Mouse (Mus musculus): Measurements from ENCODE around the gene Cyp2w1. TPM values are rescaled to one million over a fixed set of nuclear protein-coding genes. Genes with fewer than 3 reads are reported as not detected.
A peak's percentile ranks its signal among the peaks of the same experiment; 100 is the strongest.

Cyp2w1 gene
- polyA plus RNA-seq, 1 experiment = not detected

- no peak overlapping the region for H3K27ac ChIP-seq (ENCODE audit: insufficient read depth, low read length)
Observed at GRCm38 (mm10) chr5:139351628-139352027, 789 bp upstream of the Cyp2w1 start.

GRCm38 (mm10) chr5:139353496-139353895, 1.1 kb downstream of the Cyp2w1 start:
- H3K27ac ChIP-seq (ENCODE audit: insufficient read depth, low read length) = no peak overlapping the region
- no peaks in the 10 kb centered on the region for H3K4me1 ChIP-seq (ENCODE audit: control insufficient read depth, insufficient read depth, low read length)
- H3K27me3 ChIP-seq (ENCODE audit: control insufficient read depth, insufficient read depth, low read length, poor library complexity, severe bottlenecking) = no peaks in the 10 kb centered on the region
- no peak overlapping the region for H3K4me3 ChIP-seq (ENCODE audit: low read depth, low read length)
- no peak overlapping the region for H3K9ac ChIP-seq (ENCODE audit: low read depth, poor library complexity, severe bottlenecking)
- H3K36me3 ChIP-seq (ENCODE audit: control insufficient read depth, insufficient read depth, low read length, poor library complexity, severe bottlenecking) = no peaks in the 10 kb centered on the region
- H3K9me3 ChIP-seq (replicated peaks; ENCODE audit: control insufficient read depth, insufficient read depth, low read length, poor library complexity, severe bottlenecking) = no peaks in the 10 kb centered on the region
- TF ChIP-seq POLR2A (IDR thresholded peaks at IDR 0.05; ENCODE audit: insufficient read depth, low read length) = no peak
- TF ChIP-seq EP300 (IDR thresholded peaks at IDR 0.05; ENCODE audit: insufficient read depth, low read depth, low read length) = no peak
- TF ChIP-seq CTCF (IDR thresholded peaks at IDR 0.05; ENCODE audit: low read depth, low read length) = peak; percentile 31

More at GRCm38 (mm10) chr5:139351628-139352027, 789 bp upstream of the Cyp2w1 start:
- H3K9me3 ChIP-seq (replicated peaks; ENCODE audit: control insufficient read depth, insufficient read depth, low read length, poor library complexity, severe bottlenecking) = no peaks in the 10 kb centered on the region
- H3K36me3 ChIP-seq (ENCODE audit: control insufficient read depth, insufficient read depth, low read length, poor library complexity, severe bottlenecking) = no peaks in the 10 kb centered on the region
- no peak overlapping the region for H3K9ac ChIP-seq (ENCODE audit: low read depth, poor library complexity, severe bottlenecking)
- no peaks in the 10 kb centered on the region for H3K27me3 ChIP-seq (ENCODE audit: control insufficient read depth, insufficient read depth, low read length, poor library complexity, severe bottlenecking)
- no peaks in the 10 kb centered on the region for H3K4me1 ChIP-seq (ENCODE audit: control insufficient read depth, insufficient read depth, low read length)
- H3K4me3 ChIP-seq (ENCODE audit: low read depth, low read length) = no peak overlapping the region
- TF ChIP-seq POLR2A (IDR thresholded peaks at IDR 0.05; ENCODE audit: insufficient read depth, low read length) = no peak
- TF ChIP-seq CTCF (IDR thresholded peaks at IDR 0.05; ENCODE audit: low read depth, low read length) = no peak
- no peak for TF ChIP-seq EP300 (IDR thresholded peaks at IDR 0.05; ENCODE audit: insufficient read depth, low read depth, low read length)

GRCm38 (mm10) chr5:139353946-139354345, 1.5 kb downstream of the Cyp2w1 start:
- Histone ChIP-seq H3K27ac (ENCODE audit: insufficient read depth, low read length) (no peak overlapping the region), H3K9ac (ENCODE audit: low read depth, poor library complexity, severe bottlenecking) (no peak overlapping the region), H3K4me1 (ENCODE audit: control insufficient read depth, insufficient read depth, low read length) (no peaks in the 10 kb centered on the region), H3K36me3 (ENCODE audit: control insufficient read depth, insufficient read depth, low read length, poor library complexity, severe bottlenecking) (no peaks in the 10 kb centered on the region), H3K9me3 (replicated peaks; ENCODE audit: control insufficient read depth, insufficient read depth, low read length, poor library complexity, severe bottlenecking) (no peaks in the 10 kb centered on the region), H3K4me3 (ENCODE audit: low read depth, low read length) (no peak overlapping the region), H3K27me3 (ENCODE audit: control insufficient read depth, insufficient read depth, low read length, poor library complexity, severe bottlenecking) (no peaks in the 10 kb centered on the region)
- no peak for TF ChIP-seq EP300 (IDR thresholded peaks at IDR 0.05; ENCODE audit: insufficient read depth, low read depth, low read length)

- Histone ChIP-seq H3K27ac (ENCODE audit: insufficient read depth, low read length) (no peak overlapping the region), H3K27me3 (ENCODE audit: control insufficient read depth, insufficient read depth, low read length, poor library complexity, severe bottlenecking) (no peaks in the 10 kb centered on the region), H3K9ac (ENCODE audit: low read depth, poor library complexity, severe bottlenecking) (no peak overlapping the region), H3K4me3 (ENCODE audit: low read depth, low read length) (peak overlapping the region; percentile 34), H3K36me3 (ENCODE audit: control insufficient read depth, insufficient read depth, low read length, poor library complexity, severe bottlenecking) (no peaks in the 10 kb centered on the region), H3K9me3 (replicated peaks; ENCODE audit: control insufficient read depth, insufficient read depth, low read length, poor library complexity, severe bottlenecking) (no peaks in the 10 kb centered on the region), H3K4me1 (ENCODE audit: control insufficient read depth, insufficient read depth, low read length) (no peaks in the 10 kb centered on the region)
- TF ChIP-seq EP300 (IDR thresholded peaks at IDR 0.05; ENCODE audit: insufficient read depth, low read depth, low read length) (0 out of 2 replicates have a peak, but pooled peaks have one; percentile 23), CTCF (IDR thresholded peaks at IDR 0.05; ENCODE audit: low read depth, low read length) (peak; percentile 99), POLR2A (IDR thresholded peaks at IDR 0.05; ENCODE audit: insufficient read depth, low read length) (no peak)
Observed at GRCm38 (mm10) chr5:139355235-139355772, 2.9 kb downstream of the Cyp2w1 start.

- H3K4me3 ChIP-seq (ENCODE audit: low read depth, low read length) = no peak overlapping the region
Observed at GRCm38 (mm10) chr5:139358653-139359052, 6.2 kb downstream of the Cyp2w1 start.

GRCm38 (mm10) chr5:139359244-139359643, 6.8 kb downstream of the Cyp2w1 start:
- Histone ChIP-seq H3K27me3 (ENCODE audit: control insufficient read depth, insufficient read depth, low read length, poor library complexity, severe bottlenecking) (no peaks in the 10 kb centered on the region), H3K36me3 (ENCODE audit: control insufficient read depth, insufficient read depth, low read length, poor library complexity, severe bottlenecking) (no peaks in the 10 kb centered on the region), H3K4me3 (ENCODE audit: low read depth, low read length) (no peak overlapping the region), H3K9ac (ENCODE audit: low read depth, poor library complexity, severe bottlenecking) (no peak overlapping the region), H3K27ac (ENCODE audit: insufficient read depth, low read length) (no peak overlapping the region), H3K4me1 (ENCODE audit: control insufficient read depth, insufficient read depth, low read length) (no peaks in the 10 kb centered on the region), H3K9me3 (replicated peaks; ENCODE audit: control insufficient read depth, insufficient read depth, low read length, poor library complexity, severe bottlenecking) (no peaks in the 10 kb centered on the region)
- TF ChIP-seq CTCF (IDR thresholded peaks at IDR 0.05; ENCODE audit: low read depth, low read length) (no peak), EP300 (IDR thresholded peaks at IDR 0.05; ENCODE audit: insufficient read depth, low read depth, low read length) (no peak), POLR2A (IDR thresholded peaks at IDR 0.05; ENCODE audit: insufficient read depth, low read length) (no peak)

More at GRCm38 (mm10) chr5:139358653-139359052, 6.2 kb downstream of the Cyp2w1 start:
- H3K9ac ChIP-seq (ENCODE audit: low read depth, poor library complexity, severe bottlenecking) = no peak overlapping the region
- no peaks in the 10 kb centered on the region for H3K27me3 ChIP-seq (ENCODE audit: control insufficient read depth, insufficient read depth, low read length, poor library complexity, severe bottlenecking)
- H3K27ac ChIP-seq (ENCODE audit: insufficient read depth, low read length) = no peak overlapping the region
- H3K4me1 ChIP-seq (ENCODE audit: control insufficient read depth, insufficient read depth, low read length) = no peaks in the 10 kb centered on the region
- TF ChIP-seq EP300 (IDR thresholded peaks at IDR 0.05; ENCODE audit: insufficient read depth, low read depth, low read length) (no peak), CTCF (IDR thresholded peaks at IDR 0.05; ENCODE audit: low read depth, low read length) (peak; percentile 74)
- H3K9me3 ChIP-seq (replicated peaks; ENCODE audit: control insufficient read depth, insufficient read depth, low read length, poor library complexity, severe bottlenecking) = no peaks in the 10 kb centered on the region
- no peaks in the 10 kb centered on the region for H3K36me3 ChIP-seq (ENCODE audit: control insufficient read depth, insufficient read depth, low read length, poor library complexity, severe bottlenecking)
